Mouse (Mus musculus) gastrocnemius, adult 2 months (tissue): ENCODE results near the gene Gatad2b. TPM values are rescaled to one million over a fixed set of nuclear protein-coding genes. Genes with fewer than 3 reads are reported as not detected.

Source experiments
- DNase-seq: peaks from one replicate; pipeline ENCODE4 v3.0.0; 2022
- H3K27ac ChIP-seq: fragments of 200-600 bp; 2 replicates; pipeline ENCODE4 v1.8.1; 2022; ENCODE audit warnings: mild to moderate bottlenecking
- H3K4me3 ChIP-seq: fragments of 200-600 bp; 2 replicates; pipeline ENCODE4 v1.8.1; 2022; ENCODE audit warnings: mild to moderate bottlenecking, moderate library complexity
- CTCF ChIP-seq: fragments of 200-600 bp; IDR thresholded peaks from 2 replicates; pipeline ENCODE4 v1.8.1; 2022; ENCODE audit warnings: antibody characterized with exemption, mild to moderate bottlenecking, moderate library complexity
- intact Hi-C: fragments of 180-260 bp; cut with DNase I; formaldehyde crosslinking; loops from one replicate; pipeline ENCODE4 v1.15.1; 2025
- microRNA-seq: library from miRNA; unstranded; fragments of <30 nt; microRNA quantifications from one replicate; pipeline ENCODE4 v1.2.0, GENCODE M21; 2021
- total RNA-seq, 2 experiments: library from RNA; stranded (reverse); gene quantifications; 2 replicates each; pipeline ENCODE4 v1.2.3; 2021

Gene Gatad2b
- total RNA-seq, 2 experiments from 2014 or later, result 50.2 to 53.9 TPM

- intact Hi-C loops, result no loop called here
- no peak for DNase-seq
- H3K4me3 ChIP-seq, result no peak overlapping the region
- TF ChIP-seq CTCF, result no peak
- no peak overlapping the region for H3K27ac ChIP-seq
These were observed 102.7 kb downstream of the Gatad2b start for GRCm38 (mm10) chr3:90395629-90396028.

GRCm38 (mm10) chr3:90400993-90401392 is 108.0 kb downstream of the Gatad2b start:
- Histone ChIP-seq H3K4me3 (no peak overlapping the region), H3K27ac (no peak overlapping the region)
- intact Hi-C loops, result no loop called here
- no peak for TF ChIP-seq CTCF
- no peak for DNase-seq

- intact Hi-C loops, result no loop called here
These were observed 111.1 kb downstream of the Gatad2b start for GRCm38 (mm10) chr3:90404121-90404520.

GRCm38 (mm10) chr3:90404609-90405008 is 111.6 kb downstream of the Gatad2b start:
- intact Hi-C loops, result no loop called here
- no peak for TF ChIP-seq CTCF

More at GRCm38 (mm10) chr3:90404121-90404520, 111.1 kb downstream of the Gatad2b start:
- H3K27ac ChIP-seq, result no peak overlapping the region
- H3K4me3 ChIP-seq, result no peak overlapping the region
- DNase-seq, result no peak
- TF ChIP-seq CTCF, result no peak

GRCm38 (mm10) chr3:90406414-90406813 is 113.4 kb downstream of the Gatad2b start:
- H3K27ac ChIP-seq, result no peak overlapping the region; the same call in 1 of the 2 replicates
- DNase-seq, result no peak
- TF ChIP-seq CTCF, result no peak
- intact Hi-C loops, result no loop called here
- no peak overlapping the region for H3K4me3 ChIP-seq

More at GRCm38 (mm10) chr3:90404609-90405008, 111.6 kb downstream of the Gatad2b start:
- H3K4me3 ChIP-seq, result no peak overlapping the region
- DNase-seq, result no peak
- H3K27ac ChIP-seq, result no peak overlapping the region

- Histone ChIP-seq H3K27ac (no peak overlapping the region), H3K4me3 (no peak overlapping the region)
- intact Hi-C loops, result no loop called here
These were observed 115.7 kb downstream of the Gatad2b start for GRCm38 (mm10) chr3:90408721-90409120.

GRCm38 (mm10) chr3:90412312-90413010 is 119.5 kb downstream of the Gatad2b start:
- peak; percentile 81 for DNase-seq
- TF ChIP-seq CTCF, result no peak; the same call in 1 of the 2 replicates
- Histone ChIP-seq H3K4me3 (no peak overlapping the region), H3K27ac (peak overlapping the region; percentile 64)
- intact Hi-C loops, result loop anchor here (1.0 to 5.0 kb wide), 2 partner anchors 54 to 240 kb away; partner anchors contain the start of gene S100a7a

More at GRCm38 (mm10) chr3:90408721-90409120, 115.7 kb downstream of the Gatad2b start:
- no peak for TF ChIP-seq CTCF
- no peak for DNase-seq

GRCm38 (mm10) chr3:90413011-90413396 is 120.0 kb downstream of the Gatad2b start:
- intact Hi-C loops, result loop anchor here (5.0 kb wide), 1 partner anchor 239 kb away; the partner anchor contains the start of gene S100a7a
- Histone ChIP-seq H3K27ac (peak overlapping the region; percentile 64), H3K4me3 (no peak overlapping the region)
- TF ChIP-seq CTCF, result no peak
- no peak for DNase-seq

Small RNAs within 50 kb of the gene (microRNA-seq; reads per million reads assigned to microRNA genes)
- not detected for gene Mir7012

Other genes with a start within 250 kb of the Gatad2b start
- gene 4933434E20Rik, start 241.5 kb upstream of the Gatad2b start, total RNA-seq, result 10 to 100 TPM; 82.0 to 93.3 TPM
- 100 to 1,000 TPM in 1 of 2 experiments, 10 to 100 TPM in 1; 94.5 to 104 TPM for gene Ubap2l, start 240.6 kb upstream of the Gatad2b start, total RNA-seq
- gene Tpm3, start 220.5 kb upstream of the Gatad2b start, total RNA-seq, result 1,000 to 10,000 TPM in 1 of 2 experiments, 100 to 1,000 TPM in 1; 428 to 1,099 TPM
- gene Nup210l, start 189.0 kb upstream of the Gatad2b start, total RNA-seq, result under 1 TPM; 0.05 to 0.11 TPM
- 1,000 to 10,000 TPM in 1 of 2 experiments, 100 to 1,000 TPM in 1; 1,000 to 1,257 TPM for gene Rps27, start 79.5 kb upstream of the Gatad2b start, total RNA-seq
- 1 to 10 TPM; 5.3 to 5.5 TPM for gene Rab13, start 79.5 kb upstream of the Gatad2b start, total RNA-seq
- gene Jtb, start 61.6 kb upstream of the Gatad2b start, total RNA-seq, result 10 to 100 TPM; 64.8 to 68.8 TPM
- gene Creb3l4, start 49.7 kb upstream of the Gatad2b start, total RNA-seq, result not detected
- 10 to 100 TPM; 41.6 to 50.6 TPM for gene Slc39a1, start 45.0 kb upstream of the Gatad2b start, total RNA-seq
- 10 to 100 TPM; 16.8 to 17.3 TPM for gene Crtc2, start 39.0 kb upstream of the Gatad2b start, total RNA-seq
- gene Dennd4b, start 28.0 kb upstream of the Gatad2b start, total RNA-seq, result 10 to 100 TPM; 82.2 to 84.2 TPM
- 1 to 10 TPM in 1 of 2 experiments, under 1 TPM in 1; 0.97 to 1.3 TPM for gene Slc27a3, start 96.8 kb downstream of the Gatad2b start, total RNA-seq
- 10 to 100 TPM; 14.0 to 17.2 TPM for gene Ints3, start 140.4 kb downstream of the Gatad2b start, total RNA-seq
- 1 to 10 TPM; 6.5 to 8.3 TPM for gene Npr1, start 172.7 kb downstream of the Gatad2b start, total RNA-seq
- gene Ilf2, start 182.9 kb downstream of the Gatad2b start, total RNA-seq, result 10 to 100 TPM; 26.1 to 30.7 TPM
- 10 to 100 TPM; 71.8 to 74.4 TPM for gene Snapin, start 197.9 kb downstream of the Gatad2b start, total RNA-seq
- 100 to 1,000 TPM; 104 to 111 TPM for gene Chtop, start 216.3 kb downstream of the Gatad2b start, total RNA-seq
- 100 to 1,000 TPM; 151 to 202 TPM for gene S100a1, start 221.2 kb downstream of the Gatad2b start, total RNA-seq
- gene S100a13, start 221.3 kb downstream of the Gatad2b start, total RNA-seq, result 10 to 100 TPM; 11.9 to 15.5 TPM
- gene S100a14, start 233.7 kb downstream of the Gatad2b start, total RNA-seq, result under 1 TPM in 1 of 2 experiments, not detected in 1; 0.36 TPM
- 10 to 100 TPM; 52.3 to 67.7 TPM for gene S100a16, start 244.1 kb downstream of the Gatad2b start, total RNA-seq